Mouse (Mus musculus) limb, embryonic 15.5 days (tissue): ENCODE results near the gene Gm17359. TPM values are rescaled to one million over a fixed set of nuclear protein-coding genes. Genes with fewer than 3 reads are reported as not detected.

Source experiments
- ATAC-seq: fragments of 200-750 bp; cut with Nextera tagmentation; 2 replicates; pipeline ENCODE4 v1.8.0; 2017; ENCODE audit warnings: low read depth, moderate TSS enrichment; ENCODE audit not compliant: insufficient number of reproducible peaks, low FRiP score, low TSS enrichment
- H3K27ac ChIP-seq: fragments of 300-500 bp; sonication (generic); 2 replicates; pipeline ENCODE4 v1.5.1; 2015; ENCODE audit warnings: moderate library complexity, mild to moderate bottlenecking, inconsistent platforms
- H3K27me3 ChIP-seq: fragments of 300-500 bp; sonication (generic); 2 replicates; pipeline ENCODE4 v1.6.1; 2015; ENCODE audit warnings: inconsistent platforms
- H3K36me3 ChIP-seq: fragments of 300-500 bp; sonication (generic); 2 replicates; pipeline ENCODE4 v1.6.1; 2015; ENCODE audit warnings: inconsistent platforms
- H3K4me1 ChIP-seq: fragments of 300-500 bp; sonication (generic); 2 replicates; pipeline ENCODE4 v1.6.1; 2015; ENCODE audit warnings: inconsistent platforms
- H3K4me2 ChIP-seq: fragments of 300-500 bp; sonication (generic); 2 replicates; pipeline ENCODE4 v1.6.1; 2015; ENCODE audit warnings: mild to moderate bottlenecking, inconsistent platforms
- H3K4me3 ChIP-seq: fragments of 300-500 bp; sonication (generic); 2 replicates; pipeline ENCODE4 v1.5.1; 2015; ENCODE audit warnings: mild to moderate bottlenecking, inconsistent platforms
- H3K9ac ChIP-seq: fragments of 300-500 bp; sonication (generic); 2 replicates; pipeline ENCODE4 v1.6.1; 2015; ENCODE audit warnings: inconsistent platforms
- H3K9me3 ChIP-seq: fragments of 300-500 bp; sonication (generic); 2 replicates; pipeline ENCODE4 v1.6.1; 2016; ENCODE audit warnings: inconsistent platforms
- WGBS: fragments of 180-500 bp; shearing (Covaris S2); methylation state at CpG from one replicate; pipeline ENCODE4 v1.1.7; 2015; 5-methylcytosine and 5-hydroxymethylcytosine counted together
- polyA plus RNA-seq: library from polyadenylated mRNA; unstranded; fragments of >200 nt; fragmentation: Nextera tagmentation; extraction: Ambion mirVana; gene quantifications from 2 replicates; pipeline ENCODE4 v1.2.1, GENCODE M21; 2015

Gene Gm17359
- polyA plus RNA-seq, 1 experiment from 2014 or later, result not detected

DNA sequence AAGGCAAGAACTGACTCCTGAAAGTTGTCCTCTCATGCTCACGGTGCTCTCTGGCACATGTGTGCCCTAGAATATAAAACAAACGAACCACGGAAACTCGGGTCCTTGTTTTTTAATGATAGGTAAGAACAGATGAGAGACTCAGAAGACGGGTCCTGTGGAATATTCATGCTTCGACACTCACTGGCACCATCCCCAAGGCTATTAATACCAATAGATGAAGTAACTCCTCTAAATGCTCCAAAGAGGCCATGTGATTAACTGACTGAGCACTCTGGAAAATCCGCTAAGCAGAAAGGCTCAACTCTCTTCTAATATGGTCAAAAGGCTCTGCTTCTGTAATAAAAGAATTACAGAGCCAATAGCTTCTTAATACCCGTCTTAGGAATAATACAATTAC is 157.6 kb downstream of the Gm17359 start:
- H3K27ac ChIP-seq, result no peak overlapping the region
- no peak overlapping the region for H3K4me2 ChIP-seq
- no peak for ATAC-seq
- no peaks in the 10 kb centered on the region for H3K27me3 ChIP-seq
- H3K9me3 ChIP-seq, result no peaks in the 10 kb centered on the region
- WGBS, result 73% methylated on average over 8 of the region's 8 CpGs
- peaks cover 32% of the 10 kb centered on the region for H3K36me3 ChIP-seq
- no peak overlapping the region for H3K4me3 ChIP-seq
- H3K9ac ChIP-seq, result no peak overlapping the region
- H3K4me1 ChIP-seq, result no peaks in the 10 kb centered on the region

DNA sequence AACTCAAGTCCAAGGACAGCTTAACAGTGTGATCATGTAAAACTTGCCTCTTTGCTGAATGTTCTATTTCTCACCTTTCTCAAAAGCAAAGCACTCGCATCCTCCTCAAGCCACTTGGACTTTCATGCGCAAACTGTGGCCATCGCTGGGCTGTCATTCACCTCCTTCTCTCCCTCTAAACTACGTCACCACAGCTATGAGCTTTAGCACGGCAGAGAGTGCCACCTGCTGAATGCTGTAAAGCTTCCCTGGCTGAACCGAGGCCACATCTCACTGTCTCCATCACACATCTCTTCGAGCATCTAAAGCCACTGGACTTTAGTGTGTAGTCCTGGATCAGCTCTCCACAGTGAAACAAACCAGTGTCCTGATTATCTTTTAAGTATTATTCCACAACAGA is 158.7 kb downstream of the Gm17359 start:
- no peak for ATAC-seq
- 80% methylated on average over 7 of the region's 7 CpGs for WGBS

DNA sequence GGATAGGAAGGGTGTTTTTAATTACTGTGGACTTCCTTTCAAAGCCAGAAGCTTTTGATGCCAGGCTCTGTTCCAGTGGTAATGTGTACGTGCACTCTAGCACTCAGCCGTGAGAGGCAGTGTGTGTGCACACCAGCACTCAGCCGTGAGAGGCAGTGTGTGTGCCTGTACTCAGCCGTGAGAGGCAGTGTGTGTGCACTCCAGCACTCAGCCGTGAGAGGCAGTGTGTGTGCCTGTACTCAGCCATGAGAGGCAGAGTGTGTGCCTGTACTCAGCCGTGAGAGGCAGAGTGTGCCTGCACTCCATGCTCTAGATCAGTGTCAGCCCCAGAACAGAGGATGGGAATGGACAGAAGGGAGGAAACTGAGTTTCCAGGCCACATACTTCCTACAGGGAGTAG is 160.2 kb downstream of the Gm17359 start:
- Histone ChIP-seq H3K4me1 (no peaks in the 10 kb centered on the region), H3K9ac (no peak overlapping the region), H3K36me3 (peaks cover 31% of the 10 kb centered on the region), H3K4me2 (no peak overlapping the region), H3K27me3 (no peaks in the 10 kb centered on the region), H3K9me3 (no peaks in the 10 kb centered on the region), H3K27ac (no peak overlapping the region), H3K4me3 (no peak overlapping the region)
- no peak for ATAC-seq
- 49% methylated on average over 6 of the region's 6 CpGs for WGBS

More for the DNA sequence above, 158.7 kb downstream of the Gm17359 start:
- Histone ChIP-seq H3K36me3 (peaks cover 30% of the 10 kb centered on the region), H3K27me3 (no peaks in the 10 kb centered on the region), H3K4me3 (no peak overlapping the region), H3K9me3 (no peaks in the 10 kb centered on the region), H3K9ac (no peak overlapping the region), H3K4me1 (no peaks in the 10 kb centered on the region), H3K4me2 (no peak overlapping the region), H3K27ac (no peak overlapping the region)

DNA sequence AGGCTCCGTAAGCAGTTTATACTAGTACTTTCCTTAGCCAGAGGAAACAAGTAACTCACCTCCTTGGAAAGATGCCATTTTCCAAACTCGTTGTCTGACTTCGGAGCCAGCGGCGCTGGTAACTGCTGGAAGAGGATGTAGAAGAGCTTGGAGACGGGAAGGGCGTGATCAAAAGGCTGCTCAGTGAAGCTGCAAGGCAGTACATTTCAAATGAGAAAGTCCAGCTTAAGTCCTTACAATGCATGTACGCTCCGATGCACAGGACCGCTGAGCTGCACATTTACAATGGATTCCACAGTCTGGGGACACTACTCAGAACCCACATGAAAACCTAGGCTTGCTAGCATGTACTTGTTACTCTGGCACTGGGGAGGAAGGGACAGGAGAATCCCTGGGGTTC is 163.8 kb downstream of the Gm17359 start:
- Histone ChIP-seq H3K4me3 (no peak overlapping the region), H3K9ac (no peak overlapping the region), H3K27me3 (no peaks in the 10 kb centered on the region), H3K4me2 (no peak overlapping the region), H3K36me3 (peaks cover 23% of the 10 kb centered on the region), H3K4me1 (no peaks in the 10 kb centered on the region), H3K27ac (no peak overlapping the region), H3K9me3 (no peaks in the 10 kb centered on the region)
- ATAC-seq, result no peak
- 77% methylated on average over 10 of the region's 10 CpGs for WGBS

- ATAC-seq, result no peak
- no peaks in the 10 kb centered on the region for H3K4me1 ChIP-seq
- H3K27me3 ChIP-seq, result no peaks in the 10 kb centered on the region
- no peak overlapping the region for H3K9ac ChIP-seq
- peaks cover 28% of the 10 kb centered on the region for H3K36me3 ChIP-seq
- no peak overlapping the region for H3K4me2 ChIP-seq
- 68% methylated on average over 2 of the region's 2 CpGs for WGBS
- no peaks in the 10 kb centered on the region for H3K9me3 ChIP-seq
- H3K27ac ChIP-seq, result no peak overlapping the region
- H3K4me3 ChIP-seq, result no peak overlapping the region
Observed at GRCm38 (mm10) chr3:79501166-79501728, 164.8 kb downstream of the Gm17359 start.

Other genes starting within 250 kb of the Gm17359 start
- 5.2 and 6.2 TPM in 2 replicates for gene Rapgef2, start 50.1 kb upstream of the Gm17359 start, polyA plus RNA-seq
- 3.5 and 3.6 TPM in 2 replicates for gene Fnip2, start 231.1 kb downstream of the Gm17359 start, polyA plus RNA-seq